Mouse (Mus musculus) liver, adult 2 months (tissue): Measurements from ENCODE around the gene Ndrg2. TPM values are rescaled to one million over a fixed set of nuclear protein-coding genes. Genes with fewer than 3 reads are reported as not detected.

Source experiments
- polyA plus RNA-seq: library from polyadenylated mRNA; depleted of rRNA; stranded (reverse); fragments of >200 nt; gene quantifications from 2 replicates; pipeline ENCODE4 v1.2.3, GENCODE M21; 2012; rRNA removed
- total RNA-seq: library from RNA; depleted of rRNA; stranded (reverse); fragments of >200 nt; gene quantifications from 2 replicates; pipeline ENCODE4 v1.2.3, GENCODE M21; 2014; rRNA removed

The Ndrg2 gene
- total and polyA plus RNA-seq, 2 experiments = 1,535 to 1,907 TPM

Other genes with a start within 250 kb of the Ndrg2 start
- gene Gm17079, start 218.7 kb downstream of the Ndrg2 start, total RNA-seq = not detected in 2 replicates
- not detected in 2 replicates for gene Gm17079, start 218.7 kb downstream of the Ndrg2 start, polyA plus RNA-seq
- gene Gm5800, start 197.0 kb downstream of the Ndrg2 start, total RNA-seq = not detected in 2 replicates
- gene Gm5800, start 197.0 kb downstream of the Ndrg2 start, polyA plus RNA-seq = not detected in 2 replicates
- gene Ang4, start 140.6 kb downstream of the Ndrg2 start, total RNA-seq = not detected in 2 replicates
- gene Ang4, start 140.6 kb downstream of the Ndrg2 start, polyA plus RNA-seq = not detected in 2 replicates
- not detected in 2 replicates for gene AY358078, start 114.1 kb downstream of the Ndrg2 start, total RNA-seq
- gene AY358078, start 114.1 kb downstream of the Ndrg2 start, polyA plus RNA-seq = not detected in 2 replicates
- not detected in 2 replicates for gene Ear6, start 60.5 kb downstream of the Ndrg2 start, total RNA-seq
- gene Ear6, start 60.5 kb downstream of the Ndrg2 start, polyA plus RNA-seq = not detected in 2 replicates
- 14.0 and 23.2 TPM in 2 replicates for gene Mettl17, start 29.3 kb downstream of the Ndrg2 start, total RNA-seq
- 18.2 and 21.0 TPM in 2 replicates for gene Mettl17, start 29.3 kb downstream of the Ndrg2 start, polyA plus RNA-seq
- gene Slc39a2, start 21.3 kb downstream of the Ndrg2 start, total RNA-seq = 0.65 and 1.4 TPM in 2 replicates
- 1.1 and 1.8 TPM in 2 replicates for gene Slc39a2, start 21.3 kb downstream of the Ndrg2 start, polyA plus RNA-seq
- gene Tppp2, start 4.3 kb upstream of the Ndrg2 start, total RNA-seq = not detected in 2 replicates
- gene Tppp2, start 4.3 kb upstream of the Ndrg2 start, polyA plus RNA-seq = not detected in 2 replicates
- not detected in 2 replicates for gene Rnase13, start 8.6 kb upstream of the Ndrg2 start, total RNA-seq
- 0.22 and 0.24 TPM in 2 replicates for gene Rnase13, start 8.6 kb upstream of the Ndrg2 start, polyA plus RNA-seq
- 6.1 and 9.5 TPM in 2 replicates for gene Arhgef40, start 70.6 kb upstream of the Ndrg2 start, total RNA-seq
- 12.5 and 16.1 TPM in 2 replicates for gene Arhgef40, start 70.6 kb upstream of the Ndrg2 start, polyA plus RNA-seq
- gene Tmem253, start 101.5 kb upstream of the Ndrg2 start, total RNA-seq = not detected in 2 replicates
- 0.11 TPM in 1 of 2 replicates, not detected in the other for gene Tmem253, start 101.5 kb upstream of the Ndrg2 start, polyA plus RNA-seq
- gene Zfp219, start 106.6 kb upstream of the Ndrg2 start, total RNA-seq = 8.9 and 12.6 TPM in 2 replicates
- gene Zfp219, start 106.6 kb upstream of the Ndrg2 start, polyA plus RNA-seq = 27.8 and 31.4 TPM in 2 replicates
- gene Olfr221, start 128.3 kb upstream of the Ndrg2 start, total RNA-seq = not detected in 2 replicates
- not detected in 2 replicates for gene Olfr221, start 128.3 kb upstream of the Ndrg2 start, polyA plus RNA-seq
- 77.5 and 84.4 TPM in 2 replicates for gene Hnrnpc, start 189.9 kb upstream of the Ndrg2 start, total RNA-seq
- 50.8 and 55.8 TPM in 2 replicates for gene Hnrnpc, start 189.9 kb upstream of the Ndrg2 start, polyA plus RNA-seq
- gene Rpgrip1, start 196.5 kb upstream of the Ndrg2 start, total RNA-seq = 0.55 and 1.2 TPM in 2 replicates
- gene Rpgrip1, start 196.5 kb upstream of the Ndrg2 start, polyA plus RNA-seq = 0.35 and 0.50 TPM in 2 replicates